In genomic region chr1:89619963-89620362, GRCm38 (mm10) we compare ENCODE assay signal across 14 mouse cellular contexts.
A peak's percentile ranks its signal among the peaks of the same experiment; 100 is the strongest.
DNase-seq lines count a peak whose midpoint lies in the region; ATAC-seq and TF ChIP-seq lines count a peak whose summit lies in the region.
"Had no signal": no experiment of that assay in that cellular context is flagged by ENCODE, and none has a peak within 500 bp of the region (broad histone marks: within the 10 kb centered on the region; RNA-seq: fewer than 3 reads in every experiment).

No protein-coding gene starts in this region.

- 66% methylated on average over 2 of the region's 2 CpGs for WGBS in neural tube, embryonic 13.5 days
- 66% methylated on average over 2 of the region's 2 CpGs for WGBS in neural tube, embryonic 15.5 days
- 90% methylated on average over 2 of the region's 2 CpGs for WGBS in midbrain, embryonic 10.5 days
- 88% methylated on average over 2 of the region's 2 CpGs for WGBS in hindbrain, embryonic 10.5 days

- H3K9me3 ChIP-seq in neural tube, embryonic 13.5 days, result no peaks in the 10 kb centered on the region
- no peaks in the 10 kb centered on the region for H3K9me3 ChIP-seq in neural tube, embryonic 15.5 days (replicated peaks)
- H3K9me3 ChIP-seq in midbrain, embryonic 10.5 days (replicated peaks), result no peaks in the 10 kb centered on the region
- no peaks in the 10 kb centered on the region for H3K9me3 ChIP-seq in hindbrain, embryonic 10.5 days
- H3K9me3 ChIP-seq: forebrain, embryonic 15.5 days; limb, embryonic 13.5 days had no signal

- no peak overlapping the region for H3K4me3 ChIP-seq in neural tube, embryonic 13.5 days
- no peak overlapping the region for H3K4me3 ChIP-seq in neural tube, embryonic 15.5 days (replicated peaks)
- no peak overlapping the region for H3K4me3 ChIP-seq in myocyte
- no peak overlapping the region for H3K4me3 ChIP-seq in midbrain, embryonic 10.5 days
- H3K4me3 ChIP-seq in hindbrain, embryonic 10.5 days, result no peak overlapping the region
- H3K4me3 ChIP-seq: forebrain, embryonic 15.5 days; limb, embryonic 13.5 days had no signal

- no peak overlapping the region for H3K27ac ChIP-seq in neural tube, embryonic 13.5 days (replicated peaks)
- H3K27ac ChIP-seq in neural tube, embryonic 15.5 days (replicated peaks), result no peak overlapping the region; the same call in 1 of the 2 replicates
- no peak overlapping the region for H3K27ac ChIP-seq in midbrain, embryonic 10.5 days (replicated peaks)
- no peak overlapping the region for H3K27ac ChIP-seq in hindbrain, embryonic 10.5 days
- H3K27ac ChIP-seq: forebrain, embryonic 15.5 days; limb, embryonic 13.5 days had no signal

- H3K36me3 ChIP-seq in neural tube, embryonic 13.5 days, result peaks cover 15% of the 10 kb centered on the region
- 0 out of 2 replicates have a peak, but pooled peaks cover 12% of the 10 kb centered on the region for H3K36me3 ChIP-seq in neural tube, embryonic 15.5 days
- H3K36me3 ChIP-seq in myocyte (ENCODE audit: control insufficient read depth, insufficient read depth), result peaks cover 14% of the 10 kb centered on the region
- H3K36me3 ChIP-seq in midbrain, embryonic 10.5 days, result peaks cover 51% of the 10 kb centered on the region
- H3K36me3 ChIP-seq in hindbrain, embryonic 10.5 days, result peaks cover 38% of the 10 kb centered on the region
- H3K36me3 ChIP-seq: forebrain, embryonic 15.5 days; G1E had no signal

- no peak for TF ChIP-seq POLR2A in myocyte (IDR thresholded peaks at IDR 0.05; ENCODE audit: insufficient read length, low read depth)

- H3K9ac ChIP-seq in neural tube, embryonic 13.5 days, result no peak overlapping the region
- no peak overlapping the region for H3K9ac ChIP-seq in neural tube, embryonic 15.5 days (replicated peaks)
- H3K9ac ChIP-seq: forebrain, embryonic 15.5 days; limb, embryonic 13.5 days had no signal

- H3K79me2 ChIP-seq in myocyte (ENCODE audit: control insufficient read depth, insufficient read depth), result peaks cover 12% of the 10 kb centered on the region

- no peak overlapping the region for H3ac ChIP-seq in myocyte (ENCODE audit: control insufficient read depth, insufficient read length)

- no peaks in the 10 kb centered on the region for H3K27me3 ChIP-seq in neural tube, embryonic 13.5 days
- no peaks in the 10 kb centered on the region for H3K27me3 ChIP-seq in neural tube, embryonic 15.5 days (replicated peaks)
- H3K27me3 ChIP-seq in myocyte (ENCODE audit: control insufficient read depth, insufficient read depth, insufficient read length), result no peaks in the 10 kb centered on the region
- no peaks in the 10 kb centered on the region for H3K27me3 ChIP-seq in midbrain, embryonic 10.5 days (ENCODE audit: low read depth, poor library complexity, severe bottlenecking)
- H3K27me3 ChIP-seq in hindbrain, embryonic 10.5 days (ENCODE audit: insufficient read depth, poor library complexity, severe bottlenecking), result no peaks in the 10 kb centered on the region
- H3K27me3 ChIP-seq: forebrain, embryonic 15.5 days; limb, embryonic 13.5 days had no signal

- DNase-seq in heart, adult 11 months, result peak; percentile 97
- DNase-seq in heart, postnatal 25 days (ENCODE audit: low spot score), result no peak
- peak; percentile 46 for DNase-seq in fibroblast of lung, adult 2 months (ENCODE audit: low read depth)
- DNase-seq in midbrain, embryonic 10.5 days (ENCODE audit: low spot score), result no peak
- DNase-seq in hindbrain, embryonic 10.5 days (ENCODE audit: low spot score), result no peak
- DNase-seq: midbrain, embryonic 14.5 days; right cerebral cortex, postnatal 25 days had no signal

- no peak overlapping the region for H3K4me2 ChIP-seq in neural tube, embryonic 13.5 days
- no peak overlapping the region for H3K4me2 ChIP-seq in neural tube, embryonic 15.5 days
- no peak overlapping the region for H3K4me2 ChIP-seq in myocyte (ENCODE audit: low read depth)
- H3K4me2 ChIP-seq: forebrain, embryonic 15.5 days; limb, embryonic 13.5 days had no signal

- 0 out of 2 replicates have a peak, but pooled peaks have one; percentile 7 for ATAC-seq in neural tube, embryonic 13.5 days (ENCODE audit: low read depth)
- no peak for ATAC-seq in neural tube, embryonic 15.5 days (ENCODE audit: low FRiP score)
- ATAC-seq: activated CD4-positive, CD25-positive, alpha-beta regulatory T cell, adult 4 months; forebrain, embryonic 15.5 days had no signal

- intact Hi-C loops in heart, postnatal 25 days (cut with DNase I), result no loop called here

- H3K4me1 ChIP-seq in neural tube, embryonic 13.5 days (replicated peaks), result peaks cover 42% of the 10 kb centered on the region
- peaks cover 9% of the 10 kb centered on the region for H3K4me1 ChIP-seq in neural tube, embryonic 15.5 days
- peaks cover 17% of the 10 kb centered on the region for H3K4me1 ChIP-seq in midbrain, embryonic 10.5 days
- peaks cover 25% of the 10 kb centered on the region for H3K4me1 ChIP-seq in hindbrain, embryonic 10.5 days (replicated peaks)

TF ChIP-seq in myocyte, 11 proteins besides CTCF, POLR2A, EP300 and RAD21:
- peak; percentile 63; the same call in 1 of the 2 replicates for TF ChIP-seq CEBPB (IDR thresholded peaks at IDR 0.05; ENCODE audit: insufficient read depth, poor library complexity, severe bottlenecking)
- TF ChIP-seq MAX (IDR thresholded peaks at IDR 0.05; ENCODE audit: low read depth), result no peak

Comparison
In these comparisons a context has a peak if more than half of its experiments do, and no peak if none do; other contexts are left out.
1. DNase-seq: peak in heart, adult 11 months (single experiment) and fibroblast of lung, adult 2 months (single experiment); none in heart, postnatal 25 days (single experiment), midbrain, embryonic 10.5 days (single experiment) and hindbrain, embryonic 10.5 days (single experiment).